Mouse (Mus musculus) testis, adult 2 months (tissue): Measurements from ENCODE around the gene Smarca4. TPM values are rescaled to one million over a fixed set of nuclear protein-coding genes. Genes with fewer than 3 reads are reported as not detected.
"Not testable (repeated sequence)": the region's sequence is repeated elsewhere in the genome, so short reads cannot be mapped to it uniquely, and the experiment has no call there.

ENCODE experiments used
- H3K27ac ChIP-seq: fragments of 200-500 bp; 2 replicates; pipeline ENCODE4 v1.5.1; 2012; ENCODE audit warnings: low read depth, low read length; ENCODE audit not compliant: control insufficient read depth, insufficient read depth
- H3K27me3 ChIP-seq: fragments of 200-500 bp; 2 replicates; pipeline ENCODE4 v1.6.1; 2012; ENCODE audit warnings: mild to moderate bottlenecking, low read length, moderate library complexity; ENCODE audit not compliant: control insufficient read depth, insufficient read depth
- H3K36me3 ChIP-seq: fragments of 200-500 bp; 2 replicates; pipeline ENCODE4 v1.6.1; 2012; ENCODE audit warnings: mild to moderate bottlenecking, low read length; ENCODE audit not compliant: control insufficient read depth, insufficient read depth
- H3K4me1 ChIP-seq: fragments of 200-500 bp; 2 replicates; pipeline ENCODE4 v1.6.1; 2012; ENCODE audit warnings: low read length; ENCODE audit not compliant: control insufficient read depth, insufficient read depth
- H3K4me3 ChIP-seq: fragments of 200-500 bp; 2 replicates; pipeline ENCODE4 v1.5.1; 2012; ENCODE audit warnings: low read depth, mild to moderate bottlenecking, low read length, moderate library complexity, mixed read lengths; ENCODE audit not compliant: control insufficient read depth
- CTCF ChIP-seq: fragments of 200-500 bp; IDR thresholded peaks from 2 replicates; pipeline ENCODE4 v1.5.1; 2012; ENCODE audit warnings: low read depth, mild to moderate bottlenecking, inconsistent platforms, low read length, moderate library complexity; ENCODE audit not compliant: control insufficient read depth, insufficient read depth, insufficient replicate concordance
- POLR2A ChIP-seq: fragments of 200-500 bp; IDR thresholded peaks from 2 replicates; pipeline ENCODE4 v1.6.1; 2012; ENCODE audit warnings: low read depth, mild to moderate bottlenecking, inconsistent platforms, low read length, moderate library complexity; ENCODE audit not compliant: control insufficient read depth
- polyA plus RNA-seq: library from polyadenylated mRNA; depleted of rRNA; stranded (reverse); fragments of >200 nt; gene quantifications from 2 replicates; pipeline ENCODE4 v1.2.3, GENCODE M21; 2012

Smarca4 gene
- polyA plus RNA-seq, 1 experiment, result 44.4 TPM

DNA sequence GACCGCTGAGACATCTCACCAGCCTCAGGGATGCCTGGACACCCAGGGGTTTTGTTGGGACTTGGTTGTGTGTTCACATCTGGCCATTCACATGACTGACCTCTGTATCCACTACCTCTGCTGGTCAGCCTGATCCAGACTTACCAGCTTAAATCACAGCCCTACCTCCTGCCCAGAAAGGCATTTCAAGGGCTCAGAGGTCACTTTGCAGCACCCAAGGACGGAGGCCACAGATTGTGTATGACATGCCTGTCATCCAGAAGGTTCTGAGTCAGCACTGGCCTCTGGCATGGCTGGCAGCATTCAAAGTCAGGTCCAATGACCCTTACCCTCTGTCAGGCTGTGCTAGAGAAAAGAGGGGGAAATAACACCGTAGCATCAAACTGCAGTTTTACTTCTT lies 74.1 kb downstream of the Smarca4 start:
- no peak overlapping the region for H3K4me3 ChIP-seq
- TF ChIP-seq POLR2A, result no peak
- no peak for TF ChIP-seq CTCF
- H3K27ac ChIP-seq, result no peak overlapping the region
- no peaks in the 10 kb centered on the region for H3K27me3 ChIP-seq
- H3K36me3 ChIP-seq, result peaks cover 4% of the 10 kb centered on the region
- H3K4me1 ChIP-seq, result no peaks in the 10 kb centered on the region

- H3K36me3 ChIP-seq, result peaks cover 3% of the 10 kb centered on the region
- H3K4me1 ChIP-seq, result no peaks in the 10 kb centered on the region
- no peak for TF ChIP-seq POLR2A
- TF ChIP-seq CTCF, result peak; percentile 56; the same call in 1 of the 2 replicates
- no peak overlapping the region for H3K27ac ChIP-seq
- H3K4me3 ChIP-seq, result no peak overlapping the region
- no peaks in the 10 kb centered on the region for H3K27me3 ChIP-seq
Observed at GRCm38 (mm10) chr9:21691862-21692261, 75.9 kb downstream of the Smarca4 start.

DNA sequence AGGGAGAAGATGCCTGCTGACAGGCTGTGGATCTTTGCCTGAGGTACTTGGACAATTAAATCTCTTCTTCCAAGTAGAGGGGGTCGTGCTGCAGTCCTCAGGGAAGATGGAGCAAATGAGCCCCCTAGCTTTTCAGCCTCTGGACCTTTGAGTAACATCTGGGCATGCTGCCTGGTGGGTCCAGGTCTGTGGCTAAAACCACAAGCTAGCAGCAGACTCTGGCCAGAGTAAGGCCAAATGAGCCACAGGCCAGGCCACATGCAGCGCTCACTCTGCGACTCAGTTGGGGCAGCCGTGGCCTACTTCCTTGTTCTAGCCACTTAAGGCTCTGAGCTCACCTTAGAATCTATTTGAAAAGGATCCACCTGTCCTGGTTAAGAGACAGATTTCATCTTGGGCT lies 76.5 kb downstream of the Smarca4 start:
- H3K4me1 ChIP-seq, result no peaks in the 10 kb centered on the region
- H3K36me3 ChIP-seq, result peaks cover 3% of the 10 kb centered on the region
- no peak overlapping the region for H3K4me3 ChIP-seq
- H3K27me3 ChIP-seq, result no peaks in the 10 kb centered on the region
- TF ChIP-seq POLR2A (no peak), CTCF (no peak)
- no peak overlapping the region for H3K27ac ChIP-seq

- Histone ChIP-seq H3K36me3 (peaks cover 3% of the 10 kb centered on the region), H3K4me1 (no peaks in the 10 kb centered on the region), H3K27ac (no peak overlapping the region), H3K4me3 (no peak overlapping the region), H3K27me3 (no peaks in the 10 kb centered on the region)
- TF ChIP-seq CTCF, result no peak
- no peak for TF ChIP-seq POLR2A
Observed at GRCm38 (mm10) chr9:21694071-21694470, 78.1 kb downstream of the Smarca4 start.

GRCm38 (mm10) chr9:21695229-21695792 lies 79.3 kb downstream of the Smarca4 start:
- peaks cover 1% of the 10 kb centered on the region for H3K36me3 ChIP-seq

DNA sequence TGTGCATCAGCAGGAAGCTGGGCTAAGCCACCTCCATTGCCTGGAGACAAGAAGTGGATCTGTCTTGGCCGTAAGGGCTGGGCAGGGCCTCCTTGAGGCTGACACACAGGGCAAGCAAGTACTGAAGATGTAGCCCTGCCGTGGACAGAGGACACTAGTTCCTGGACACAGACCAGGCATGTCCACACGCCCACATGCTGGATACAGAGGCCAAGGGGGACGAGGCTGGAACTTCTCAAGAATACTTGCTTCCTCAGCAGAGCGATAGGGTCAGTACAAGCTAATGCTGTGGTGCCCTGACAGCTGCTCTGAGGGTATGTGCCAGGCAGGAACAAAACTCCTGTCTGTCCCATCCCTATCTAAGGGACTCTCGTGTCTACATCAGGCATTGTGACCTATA lies 81.2 kb downstream of the Smarca4 start:
- H3K36me3 ChIP-seq, result peaks cover 5% of the 10 kb centered on the region
- no peak for TF ChIP-seq CTCF
- TF ChIP-seq POLR2A, result no peak

More at GRCm38 (mm10) chr9:21695229-21695792, 79.3 kb downstream of the Smarca4 start:
- Histone ChIP-seq H3K4me1 (no peaks in the 10 kb centered on the region), H3K27me3 (no peaks in the 10 kb centered on the region), H3K4me3 (no peak overlapping the region), H3K27ac (no peak overlapping the region)
- no peak for TF ChIP-seq CTCF
- no peak for TF ChIP-seq POLR2A

GRCm38 (mm10) chr9:21699280-21699679 lies 83.3 kb downstream of the Smarca4 start:
- not testable (repeated sequence) for H3K4me1 ChIP-seq, H3K4me3 ChIP-seq, H3K27ac ChIP-seq, H3K36me3 ChIP-seq, H3K27me3 ChIP-seq

More for the DNA sequence above, 81.2 kb downstream of the Smarca4 start:
- Histone ChIP-seq H3K27me3 (no peaks in the 10 kb centered on the region), H3K4me1 (no peaks in the 10 kb centered on the region), H3K4me3 (no peak overlapping the region), H3K27ac (no peak overlapping the region)

GRCm38 (mm10) chr9:21701091-21701490 lies 85.1 kb downstream of the Smarca4 start:
- no peaks in the 10 kb centered on the region for H3K4me1 ChIP-seq
- no peaks in the 10 kb centered on the region for H3K27me3 ChIP-seq
- H3K36me3 ChIP-seq, result peaks cover 3% of the 10 kb centered on the region
- no peak overlapping the region for H3K4me3 ChIP-seq
- H3K27ac ChIP-seq, result no peak overlapping the region
- TF ChIP-seq POLR2A, result no peak
- TF ChIP-seq CTCF, result no peak
